7 mouse cellular contexts compared by ENCODE assay signal in genomic region chr17:23925090-23925493, GRCm38 (mm10). TPM values are rescaled to one million over a fixed set of nuclear protein-coding genes. Genes with fewer than 3 reads are reported as not detected.
DNase-seq lines count a peak whose midpoint lies in the region; ATAC-seq lines count a peak whose summit lies in the region.

No protein-coding gene starts in this region.

- H3K4me2 ChIP-seq in hindbrain, embryonic 16.5 days (ENCODE audit: low read length), result peak overlapping the region; percentile 89

- H3K4me1 ChIP-seq in hindbrain, embryonic 16.5 days (ENCODE audit: control insufficient read depth, insufficient read depth, low read depth, low read length), result peaks cover 4% of the 10 kb centered on the region; the same call in 1 of the 2 replicates

- WGBS in hindbrain, embryonic 16.5 days, result under 1% methylated on average over 14 of the region's 14 CpGs

- DNase-seq in adrenal gland, adult (ENCODE audit: inconsistent age in 2 of 2, low spot score in 1 of 2), result peak; percentile 67 to 85
- peak; percentile 77 to 87 for DNase-seq in cerebellum, postnatal 14 days
- DNase-seq in gastrocnemius, adult 18-20 months (ENCODE audit: low spot score), result peak; percentile 27
- peak; percentile 26 to 61 for DNase-seq in left cerebral cortex, adult 9 months (ENCODE audit: low spot score in 2 of 2)
- DNase-seq in right cerebral cortex, postnatal 25 days, result peak; percentile 54

- peak overlapping the region; percentile 94 for H3K27ac ChIP-seq in hindbrain, embryonic 16.5 days (ENCODE audit: low read depth, low read length)

- peak; percentile 84 for ATAC-seq in hindbrain, embryonic 16.5 days
- ATAC-seq in megakaryocyte, adult 5-6 weeks (ENCODE audit: poor library complexity, severe bottlenecking), result 0 out of 2 replicates have a peak, but pooled peaks have one; percentile 41

- H3K9ac ChIP-seq in hindbrain, embryonic 16.5 days (ENCODE audit: low read depth, low read length), result peak overlapping the region; percentile 67

- no peaks in the 10 kb centered on the region for H3K9me3 ChIP-seq in hindbrain, embryonic 16.5 days (ENCODE audit: control insufficient read depth, low read length)

- H3K36me3 ChIP-seq in hindbrain, embryonic 16.5 days (ENCODE audit: control insufficient read depth, insufficient read depth, low read length), result no peaks in the 10 kb centered on the region

- no peaks in the 10 kb centered on the region for H3K27me3 ChIP-seq in hindbrain, embryonic 16.5 days (replicated peaks; ENCODE audit: control insufficient read depth, insufficient read depth, low read length)

- peak overlapping the region; percentile 68 for H3K4me3 ChIP-seq in hindbrain, embryonic 16.5 days (ENCODE audit: low read length)

RNA-seq across cellular contexts. Expression of gene Dcpp3, which starts 7.8 kb away (rescaled TPM):
- not detected for total RNA-seq in gastrocnemius, adult 18-20 months (2021)
- polyA plus RNA-seq in hindbrain, embryonic 16.5 days (2015; fragmentation: Nextera tagmentation; extraction: Ambion mirVana), result 0.24 TPM in 1 of 2 replicates, not detected in the other
- total RNA-seq in megakaryocyte, adult 5-6 weeks (2015), result not detected in 2 replicates
- total RNA-seq in megakaryocyte, adult 5-6 weeks (2017), result not detected in 2 replicates

RNA-seq across cellular contexts. Expression of gene Sbp, which starts 16.4 kb away (rescaled TPM):
- not detected for total RNA-seq in gastrocnemius, adult 18-20 months (2021)
- polyA plus RNA-seq in hindbrain, embryonic 16.5 days (2015; fragmentation: Nextera tagmentation; extraction: Ambion mirVana), result not detected in 2 replicates
- not detected in 2 replicates for total RNA-seq in megakaryocyte, adult 5-6 weeks (2015)
- total RNA-seq in megakaryocyte, adult 5-6 weeks (2017), result not detected in 2 replicates

RNA-seq across cellular contexts. Expression of gene Sbpl, which starts 30.0 kb away (rescaled TPM):
- not detected for total RNA-seq in gastrocnemius, adult 18-20 months (2021)
- not detected in 2 replicates for polyA plus RNA-seq in hindbrain, embryonic 16.5 days (2015; fragmentation: Nextera tagmentation; extraction: Ambion mirVana)
- total RNA-seq in megakaryocyte, adult 5-6 weeks (2015), result not detected in 2 replicates
- total RNA-seq in megakaryocyte, adult 5-6 weeks (2017), result not detected in 2 replicates

RNA-seq across cellular contexts. Expression of gene Dcpp2, which starts 44.4 kb away (rescaled TPM):
- not detected for total RNA-seq in gastrocnemius, adult 18-20 months (2021)
- not detected in 2 replicates for polyA plus RNA-seq in hindbrain, embryonic 16.5 days (2015; fragmentation: Nextera tagmentation; extraction: Ambion mirVana)
- total RNA-seq in megakaryocyte, adult 5-6 weeks (2015), result not detected in 2 replicates
- total RNA-seq in megakaryocyte, adult 5-6 weeks (2017), result not detected in 2 replicates

RNA-seq across cellular contexts. Expression of gene Dcpp1, which starts 44.4 kb away (rescaled TPM):
- total RNA-seq in gastrocnemius, adult 18-20 months (2021), result not detected
- not detected in 2 replicates for polyA plus RNA-seq in hindbrain, embryonic 16.5 days (2015; fragmentation: Nextera tagmentation; extraction: Ambion mirVana)
- not detected in 2 replicates for total RNA-seq in megakaryocyte, adult 5-6 weeks (2015)
- total RNA-seq in megakaryocyte, adult 5-6 weeks (2017), result not detected in 2 replicates

Comparison
In these comparisons a context has a peak if more than half of its experiments do, and no peak if none do; other contexts are left out.
1. Peak in every context shown above with its lines: DNase-seq, ATAC-seq, H3K4me3 ChIP-seq and H3K27ac ChIP-seq.
2. DNase-seq: peak in every context shown above with its lines; median percentile 82 in cerebellum, postnatal 14 days; 76 in adrenal gland, adult; 54 in right cerebral cortex, postnatal 25 days; 44 in left cerebral cortex, adult 9 months; 27 in gastrocnemius, adult 18-20 months.